Mouse (Mus musculus) right cerebral cortex, postnatal 14 days (tissue): ENCODE results near the gene Olfr282.

Experiments
- DNase-seq: peaks from one replicate; pipeline ENCODE4 v3.0.0; 2022

Olfr282 gene

DNA sequence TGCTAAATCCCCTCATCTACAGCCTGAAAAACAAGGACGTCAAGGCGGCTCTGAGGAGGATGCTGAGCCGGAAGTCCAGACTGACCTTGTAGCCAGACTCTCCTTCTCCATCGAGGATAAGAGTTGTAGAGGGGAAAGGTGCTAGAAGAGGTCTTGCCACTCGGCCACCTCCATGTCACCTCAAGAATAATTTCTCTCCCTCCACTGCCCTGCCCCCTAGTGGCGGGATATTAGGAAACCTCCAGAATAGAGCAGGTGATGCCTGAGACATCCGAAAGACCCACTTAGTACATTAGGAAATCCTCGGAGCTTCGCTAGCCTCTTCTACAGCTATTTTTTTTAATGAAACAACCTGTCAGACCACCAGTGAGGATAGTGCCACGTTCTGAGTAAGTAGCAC is 44.4 kb downstream of the Olfr282 start:
- DNase-seq, result peak; percentile 60

DNA sequence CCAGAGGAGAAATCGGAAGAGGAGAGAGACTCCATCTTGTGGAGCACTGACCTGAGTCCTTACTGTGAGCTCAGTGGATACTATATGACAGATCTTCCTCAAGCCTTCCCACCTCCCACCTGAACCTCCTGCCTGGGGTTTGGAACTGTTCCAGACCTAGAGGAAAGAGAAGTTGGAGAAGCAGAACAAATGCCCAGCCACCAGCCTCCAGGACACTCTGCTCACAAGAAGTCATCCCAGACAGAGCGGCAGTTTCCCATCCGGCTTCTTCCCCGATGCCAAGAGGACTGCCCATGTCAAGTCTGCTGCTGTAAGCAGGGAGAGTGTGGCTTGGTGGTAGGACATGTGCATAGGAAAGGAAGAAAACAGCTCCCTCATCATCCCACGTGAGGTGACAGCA is 45.3 kb downstream of the Olfr282 start:
- DNase-seq, result no peak

DNA sequence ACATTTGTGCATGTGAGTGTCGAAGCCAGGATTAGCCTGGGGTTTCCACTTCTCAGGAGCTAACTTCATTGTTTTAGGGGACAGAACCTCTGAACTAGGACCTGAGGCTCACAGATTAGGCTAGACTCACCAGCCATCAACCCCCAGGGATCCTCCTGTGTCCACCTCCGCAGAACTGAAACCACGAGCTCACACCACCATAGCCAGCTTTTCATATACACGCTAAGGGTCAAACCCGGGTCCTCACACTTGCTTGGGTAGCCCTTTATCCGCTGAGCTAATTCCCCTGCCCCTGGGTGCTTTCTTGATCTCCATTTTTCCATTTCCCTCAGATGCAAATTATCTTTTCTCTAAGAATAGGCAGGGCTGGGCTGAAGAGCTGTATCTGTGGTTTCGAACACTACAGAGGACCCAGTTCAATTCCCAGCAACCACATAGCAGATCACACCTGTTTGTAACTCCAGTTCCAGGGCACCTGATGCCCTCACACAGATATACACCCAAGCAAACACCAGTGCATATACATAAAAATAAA is 48.6 kb downstream of the Olfr282 start:
- DNase-seq, result no peak

DNA sequence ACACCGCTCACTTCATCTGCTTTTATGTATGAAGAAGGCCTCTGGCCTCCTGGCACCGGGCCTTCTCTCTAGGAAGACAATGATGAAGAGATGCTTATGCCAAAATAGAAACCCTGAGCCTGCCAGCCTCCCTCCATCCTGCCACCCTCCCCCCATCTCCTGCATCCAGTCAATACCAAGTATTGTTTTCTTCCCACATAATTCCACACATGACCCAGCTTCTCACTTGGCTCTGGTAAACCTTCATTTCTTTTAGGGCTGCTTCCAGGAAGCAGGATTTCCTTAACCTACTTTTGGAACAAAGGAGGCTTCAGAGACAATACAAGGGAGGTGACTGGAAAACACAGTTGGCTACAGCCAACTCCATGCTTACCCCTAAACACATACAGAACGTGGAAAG is 51.7 kb downstream of the Olfr282 start, which contains the start of gene Lalba:
TSS of gene Lalba (minus strand) at position 21 of the 400 bp plus-strand sequence.
- DNase-seq, result no peak

DNA sequence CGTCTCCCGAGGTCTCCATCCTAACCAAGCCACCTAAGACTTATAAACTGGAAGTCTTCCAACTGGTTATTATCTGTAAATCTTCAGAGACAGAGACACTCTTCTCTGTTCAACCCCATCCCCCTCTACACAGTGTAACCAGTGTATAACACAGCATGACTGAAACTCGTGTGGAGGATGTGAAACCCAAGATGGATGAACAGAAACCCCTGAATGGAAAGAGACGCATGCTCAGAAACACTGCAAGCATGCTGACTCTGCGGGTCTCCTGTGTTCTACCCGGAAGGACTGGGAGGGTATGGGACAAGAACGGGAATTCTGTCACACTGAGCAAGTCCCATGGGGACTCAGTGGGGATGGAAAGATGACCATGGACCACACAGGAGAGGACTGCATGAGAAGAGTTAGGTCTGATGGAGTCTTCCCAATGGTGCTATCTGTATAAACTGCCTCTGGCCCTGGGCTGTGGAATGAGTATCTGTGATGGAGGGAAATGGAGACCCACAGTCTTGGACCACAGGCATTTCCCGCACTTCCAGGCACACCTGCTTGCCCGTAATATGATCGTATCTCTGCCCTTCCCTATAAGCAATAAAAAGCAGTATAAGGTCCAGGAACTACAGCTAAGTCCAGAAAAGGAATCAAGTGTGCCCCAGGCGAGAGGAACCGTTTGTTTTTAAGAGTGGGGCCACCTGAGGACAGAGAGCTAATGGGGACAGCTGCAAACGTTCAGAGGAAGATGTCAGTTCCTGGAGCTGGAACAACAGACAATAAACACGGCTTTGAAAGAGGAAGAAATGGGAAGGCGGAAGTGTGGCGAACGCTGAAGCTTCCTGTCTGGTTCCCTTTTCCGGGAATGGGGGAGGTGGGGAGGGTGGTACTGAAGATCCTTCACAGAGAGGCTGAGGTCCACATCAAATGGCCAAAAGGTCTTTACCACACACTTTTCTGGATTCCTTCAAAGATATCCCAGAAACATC is 53.2 kb downstream of the Olfr282 start:
- DNase-seq, result no peak

DNA sequence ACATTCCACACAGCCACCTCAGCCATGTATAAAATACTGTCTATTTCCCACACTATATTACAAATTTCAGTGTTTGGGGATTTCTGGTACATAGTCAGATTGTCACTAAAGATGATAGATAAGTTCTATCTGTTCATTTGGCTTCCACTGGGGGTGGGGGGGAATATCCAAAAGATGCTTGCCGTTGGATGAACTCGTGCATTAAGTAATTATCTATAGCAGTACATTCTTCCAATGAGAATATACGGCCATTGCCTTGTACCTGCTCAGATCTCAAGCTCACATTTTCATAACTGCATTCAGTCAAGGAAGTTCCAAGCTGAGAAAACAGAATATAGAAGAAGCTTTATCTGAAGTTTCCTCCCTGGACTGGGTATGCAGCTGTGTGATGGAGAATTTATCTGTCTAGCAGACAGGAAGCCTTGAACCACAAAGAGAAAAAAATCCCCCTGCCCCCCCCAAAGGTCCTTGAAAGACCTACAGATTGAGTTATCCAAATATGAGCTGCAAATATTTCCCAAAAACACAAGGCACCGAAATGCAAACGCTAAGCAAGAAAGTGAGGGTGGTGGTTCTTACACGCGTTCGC is 55.5 kb downstream of the Olfr282 start:
- DNase-seq, result no peak
